Mouse (Mus musculus): Measurements from ENCODE around the gene Hdac7. TPM values are rescaled to one million over a fixed set of nuclear protein-coding genes. Genes with fewer than 3 reads are reported as not detected.

The Hdac7 gene
- total RNA-seq, 4 experiments from 2014 or later, result 5.8 to 9.6 (median 9.3) TPM

DNA sequence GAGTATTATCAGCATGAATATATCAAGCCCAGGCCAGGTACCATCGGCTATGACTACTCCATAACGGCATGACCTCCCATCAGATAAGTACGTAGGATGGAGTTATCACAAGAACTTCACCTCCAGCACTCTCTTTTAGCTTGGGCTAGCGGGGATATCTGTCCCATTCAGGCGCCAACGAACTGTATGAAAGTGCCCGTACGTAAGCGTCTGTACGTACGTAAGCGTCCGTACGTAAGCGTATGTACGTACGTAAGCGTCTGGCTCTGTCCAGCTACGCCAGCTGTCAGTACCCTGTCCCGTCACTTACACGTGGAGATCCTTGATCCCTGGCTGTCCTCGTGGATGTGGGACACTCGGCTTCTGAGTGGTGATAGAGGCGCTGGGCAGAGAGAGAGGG, 97.6 kb downstream of the Hdac7 start:
- no peak for DNase-seq (ENCODE audit: low spot score in 2 of 2)

DNA sequence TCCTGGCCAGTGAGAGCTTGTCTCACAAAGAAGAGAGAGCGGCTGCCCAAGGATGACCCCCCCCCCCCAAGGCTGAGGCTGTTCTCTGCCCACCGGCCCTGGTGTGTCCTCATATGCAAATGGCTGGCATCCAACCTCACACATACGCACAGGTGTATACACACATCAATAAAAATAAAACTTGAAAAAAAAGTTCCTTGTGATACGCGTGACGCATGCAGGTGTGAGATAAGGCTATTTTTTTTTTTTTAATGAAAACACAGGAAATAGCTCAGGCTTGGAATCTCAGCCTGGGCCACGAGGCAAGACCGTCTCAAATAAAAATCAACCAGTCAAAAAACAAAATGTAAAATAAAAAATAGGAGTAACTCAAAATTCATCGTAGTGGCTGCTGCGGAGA, 98.0 kb downstream of the Hdac7 start:
- no peak for DNase-seq (ENCODE audit: low spot score in 2 of 2)

DNA sequence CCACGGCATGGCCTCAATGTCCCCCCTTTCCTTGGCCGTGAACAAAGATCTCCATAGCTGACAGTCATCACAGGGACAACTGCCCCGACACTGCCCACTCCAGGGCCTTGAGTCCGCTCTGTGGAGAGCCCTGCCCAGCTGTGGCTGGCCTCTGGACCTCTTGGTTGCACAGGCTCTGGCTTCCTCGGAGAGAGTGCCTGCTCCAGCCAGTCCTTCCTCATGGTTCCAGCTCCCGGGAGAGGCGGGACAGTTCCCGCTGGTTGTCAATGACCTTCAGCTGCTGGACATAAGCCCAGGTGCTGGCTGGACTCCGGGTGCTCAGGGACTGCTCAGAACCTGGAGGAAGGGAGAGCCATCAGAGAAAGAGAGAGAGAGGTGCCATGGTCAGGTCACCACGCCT, 99.0 kb downstream of the Hdac7 start:
- peak; percentile 69 to 77 for DNase-seq (ENCODE audit: low spot score in 2 of 2)

DNA sequence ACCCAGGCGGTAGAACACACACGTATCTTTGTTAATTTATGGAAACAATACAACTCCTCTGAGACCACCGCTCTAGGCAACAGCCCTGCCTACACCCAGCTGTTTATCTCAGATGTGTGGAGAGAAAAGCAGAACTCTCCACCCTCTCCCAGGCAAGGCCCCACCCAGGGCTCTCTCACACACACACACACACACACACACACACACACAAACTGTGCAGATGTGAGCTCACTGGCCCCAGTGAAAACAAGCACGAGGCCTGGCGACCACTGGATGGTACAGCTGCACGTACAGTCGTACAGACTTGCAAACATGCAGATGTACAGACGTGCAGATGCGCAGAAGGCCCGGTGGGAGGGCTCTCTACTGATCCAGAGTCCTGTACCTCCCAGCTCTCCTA, 99.4 kb downstream of the Hdac7 start:
- no peak for DNase-seq (ENCODE audit: low spot score in 2 of 2)

DNA sequence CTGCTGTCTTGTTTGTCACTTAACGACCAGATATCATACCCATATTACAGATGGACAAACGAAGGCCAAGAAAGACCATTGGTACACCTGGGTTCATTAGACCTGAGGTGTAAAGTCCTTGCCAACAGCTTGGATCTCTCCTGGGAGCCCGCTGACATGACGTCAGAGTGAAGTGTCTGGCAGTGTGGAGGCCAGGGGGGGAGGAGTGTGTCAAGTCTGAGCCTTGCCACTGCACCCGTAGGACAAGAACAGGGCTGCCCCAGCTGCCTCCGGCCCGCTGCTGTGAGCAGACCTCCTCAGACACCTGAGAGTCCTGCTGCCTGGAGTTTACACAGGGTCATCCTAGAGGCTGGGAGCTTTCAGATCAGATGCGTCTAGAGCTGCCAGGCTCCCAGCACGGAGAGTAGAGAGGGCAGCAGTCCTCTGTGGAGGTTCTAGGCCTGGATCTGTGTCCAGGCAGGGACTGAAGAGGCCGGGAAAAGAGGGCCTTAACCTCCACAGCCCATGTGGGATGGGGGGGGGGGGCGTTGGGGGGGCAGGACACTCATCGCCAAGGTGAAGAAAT, 100.3 kb downstream of the Hdac7 start:
- no peak for DNase-seq (ENCODE audit: low spot score in 2 of 2)

DNA sequence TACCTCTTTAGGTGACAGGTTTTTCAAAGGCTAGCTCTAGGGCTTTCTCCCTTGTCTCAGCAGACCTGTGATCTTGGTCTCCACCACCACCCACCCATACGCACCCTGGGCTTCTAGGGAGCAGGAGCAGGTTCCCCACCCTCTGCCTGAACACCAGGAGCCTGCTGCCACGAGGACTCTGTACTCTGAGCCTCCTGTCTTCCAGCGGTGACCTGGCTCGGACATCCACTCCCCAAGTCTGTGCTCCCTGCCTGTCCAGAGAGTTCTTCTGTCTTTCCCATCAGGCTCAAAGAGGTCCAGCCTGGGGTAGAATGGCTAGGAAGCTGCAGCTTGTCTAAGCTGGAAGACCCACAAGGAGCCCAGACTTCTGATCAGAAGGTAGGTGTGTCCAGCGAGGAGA, 101.1 kb downstream of the Hdac7 start:
- DNase-seq (ENCODE audit: low spot score in 2 of 2), result no peak

Other genes starting within 250 kb of the Hdac7 start
- gene Rpap3, start 138.7 kb downstream of the Hdac7 start, total RNA-seq (2022), result 10 to 100 TPM; 12.5 to 13.9 (median 12.8) TPM
- under 1 TPM; 0.19 to 0.49 (median 0.31) TPM for gene Endou, start 113.2 kb downstream of the Hdac7 start, total RNA-seq (2022)
- gene Rapgef3, start 76.5 kb downstream of the Hdac7 start, total RNA-seq (2022), result 1 to 10 TPM; 5.1 to 6.3 (median 5.5) TPM
- gene Slc48a1, start 66.0 kb downstream of the Hdac7 start, total RNA-seq (2022), result 10 to 100 TPM; 40.0 to 52.7 (median 47.3) TPM
- under 1 TPM in 3 of 4 experiments, not detected in 1; 0.07 to 0.13 (median 0.10) TPM for gene Vdr, start 66.1 kb upstream of the Hdac7 start, total RNA-seq (2022)
- gene Tmem106c, start 119.7 kb upstream of the Hdac7 start, total RNA-seq (2022), result 1 to 10 TPM; 4.3 to 8.5 (median 6.5) TPM
- under 1 TPM; 0.19 to 0.51 (median 0.38) TPM for gene Col2a1, start 160.2 kb upstream of the Hdac7 start, total RNA-seq (2022)
- gene Pfkm, start 248.1 kb upstream of the Hdac7 start, total RNA-seq (2022), result 1,000 to 10,000 TPM; 2,927 to 3,255 (median 3,175) TPM
- 1 to 10 TPM; 7.2 to 10.0 (median 8.5) TPM for gene Senp1, start 249.2 kb upstream of the Hdac7 start, total RNA-seq (2022)